10 mouse cellular contexts compared by ENCODE assay signal in genomic region chr7:84329174-84329583, GRCm38 (mm10).
DNase-seq lines count a peak whose midpoint lies in the region; ATAC-seq and TF ChIP-seq lines count a peak whose summit lies in the region.
"Had no signal": no experiment of that assay in that cellular context is flagged by ENCODE, and none has a peak within 500 bp of the region (broad histone marks: within the 10 kb centered on the region; RNA-seq: fewer than 3 reads in every experiment).

No protein-coding gene starts in this region.

- no peaks in the 10 kb centered on the region for H3K27me3 ChIP-seq in hindbrain, embryonic 16.5 days (replicated peaks; ENCODE audit: control insufficient read depth, insufficient read depth, low read length)
- no peaks in the 10 kb centered on the region for H3K27me3 ChIP-seq in hindbrain, embryonic 11.5 days (ENCODE audit: control insufficient read depth, insufficient read depth, low read length)
- H3K27me3 ChIP-seq in Patski, result no peaks in the 10 kb centered on the region
- H3K27me3 ChIP-seq in forebrain, embryonic 12.5 days, result no peaks in the 10 kb centered on the region
- H3K27me3 ChIP-seq in liver, embryonic 11.5 days (replicated peaks; ENCODE audit: control insufficient read depth, insufficient read depth, low read length), result no peaks in the 10 kb centered on the region
- H3K27me3 ChIP-seq: intestine, embryonic 15.5 days had no signal

- no peaks in the 10 kb centered on the region for H3K36me3 ChIP-seq in hindbrain, embryonic 16.5 days (ENCODE audit: control insufficient read depth, insufficient read depth, low read length)
- no peaks in the 10 kb centered on the region for H3K36me3 ChIP-seq in hindbrain, embryonic 11.5 days (ENCODE audit: control insufficient read depth, insufficient read depth, low read length)
- peaks cover 34% of the 10 kb centered on the region for H3K36me3 ChIP-seq in forebrain, embryonic 12.5 days (replicated peaks)
- H3K36me3 ChIP-seq in liver, embryonic 11.5 days (ENCODE audit: control insufficient read depth, insufficient read depth, low read length), result no peaks in the 10 kb centered on the region
- H3K36me3 ChIP-seq: intestine, embryonic 15.5 days had no signal

- H3K4me2 ChIP-seq in hindbrain, embryonic 16.5 days (ENCODE audit: low read length), result no peak overlapping the region
- no peak overlapping the region for H3K4me2 ChIP-seq in hindbrain, embryonic 11.5 days (replicated peaks; ENCODE audit: low read depth, low read length)
- H3K4me2 ChIP-seq in forebrain, embryonic 12.5 days, result no peak overlapping the region
- H3K4me2 ChIP-seq in liver, embryonic 11.5 days, result no peak overlapping the region
- H3K4me2 ChIP-seq: intestine, embryonic 15.5 days had no signal

- no peak for DNase-seq in hindbrain, embryonic 11.5 days (ENCODE audit: low spot score)
- DNase-seq in 3134 (ENCODE audit: extremely low read depth, insufficient read length, low spot score) (peak; percentile 40), Patski (ENCODE audit: low read depth, low spot score) (peak; percentile 88)
- no peak for DNase-seq in left cerebral cortex, adult 11 months (ENCODE audit: low spot score)
- no peak for DNase-seq in cerebellum, adult 9-10 months
- DNase-seq in liver, embryonic 11.5 days (ENCODE audit: low spot score), result no peak
- DNase-seq: adrenal gland, postnatal 10 days had no signal

- H3K4me3 ChIP-seq in hindbrain, embryonic 16.5 days (ENCODE audit: low read length), result no peak overlapping the region
- no peak overlapping the region for H3K4me3 ChIP-seq in hindbrain, embryonic 11.5 days (ENCODE audit: low read depth, low read length)
- H3K4me3 ChIP-seq in forebrain, embryonic 12.5 days (replicated peaks), result no peak overlapping the region
- no peak overlapping the region for H3K4me3 ChIP-seq in liver, embryonic 11.5 days (ENCODE audit: low read depth, low read length)
- H3K4me3 ChIP-seq: intestine, embryonic 15.5 days had no signal

- peaks cover 15% of the 10 kb centered on the region for H3K4me1 ChIP-seq in hindbrain, embryonic 16.5 days (ENCODE audit: control insufficient read depth, insufficient read depth, low read depth, low read length)
- H3K4me1 ChIP-seq in hindbrain, embryonic 11.5 days (replicated peaks; ENCODE audit: control insufficient read depth, insufficient read depth, low read length), result no peaks in the 10 kb centered on the region
- peaks cover 41% of the 10 kb centered on the region for H3K4me1 ChIP-seq in forebrain, embryonic 12.5 days
- H3K4me1 ChIP-seq in liver, embryonic 11.5 days (replicated peaks; ENCODE audit: control insufficient read depth, insufficient read depth, low read length), result no peaks in the 10 kb centered on the region
- H3K4me1 ChIP-seq: intestine, embryonic 15.5 days had no signal

- POLR2A ChIA-PET in Patski (lab: Charles Lee), result interaction anchor here (0.7 to 8.1 kb wide), 3 partner anchors 21 to 38 kb away, joined by 3 to 44 read pairs (median 3); no protein-coding TSS in a partner anchor

- peak; percentile 25; the same call in 1 of the 2 replicates for ATAC-seq in hindbrain, embryonic 16.5 days
- no peak for ATAC-seq in hindbrain, embryonic 11.5 days (ENCODE audit: low FRiP score)
- peak; percentile 77 for ATAC-seq in Patski
- ATAC-seq in forebrain, embryonic 12.5 days (ENCODE audit: low FRiP score), result peak; percentile 60; the same call in 1 of the 2 replicates
- ATAC-seq in liver, embryonic 11.5 days (replicated peaks; ENCODE audit: low FRiP score), result no peak
- ATAC-seq: intestine, embryonic 15.5 days had no signal

- WGBS in hindbrain, embryonic 16.5 days, result 32% methylated on average over 1 of the region's 1 CpGs
- 41% methylated on average over 1 of the region's 1 CpGs for WGBS in hindbrain, embryonic 11.5 days
- WGBS in forebrain, embryonic 12.5 days, result 28% methylated on average over 1 of the region's 1 CpGs
- WGBS in liver, embryonic 11.5 days, result 33% methylated on average over 1 of the region's 1 CpGs

- peak overlapping the region; percentile 3; the same call in 1 of the 2 replicates for H3K27ac ChIP-seq in hindbrain, embryonic 16.5 days (ENCODE audit: low read depth, low read length)
- H3K27ac ChIP-seq in hindbrain, embryonic 11.5 days (ENCODE audit: low read depth, low read length), result no peak overlapping the region
- peak overlapping the region; percentile 79 for H3K27ac ChIP-seq in forebrain, embryonic 12.5 days
- no peak overlapping the region for H3K27ac ChIP-seq in liver, embryonic 11.5 days (ENCODE audit: low read depth, low read length)
- H3K27ac ChIP-seq: intestine, embryonic 15.5 days had no signal

- TF ChIP-seq CTCF in Patski (IDR thresholded peaks at IDR 0.05), result no peak

- H3K9me3 ChIP-seq in hindbrain, embryonic 16.5 days (ENCODE audit: control insufficient read depth, low read length), result no peaks in the 10 kb centered on the region
- no peaks in the 10 kb centered on the region for H3K9me3 ChIP-seq in hindbrain, embryonic 11.5 days (ENCODE audit: control insufficient read depth, low read length)
- H3K9me3 ChIP-seq in forebrain, embryonic 12.5 days, result no peaks in the 10 kb centered on the region
- H3K9me3 ChIP-seq in liver, embryonic 11.5 days (ENCODE audit: control insufficient read depth, low read length), result no peaks in the 10 kb centered on the region
- H3K9me3 ChIP-seq: intestine, embryonic 15.5 days had no signal

- in situ Hi-C loops in Patski (cut with MboI; ENCODE audit: low pct_unique_long_range_greater_than_20kb), result no loop called here

- CTCF ChIA-PET in Patski (lab: Charles Lee), result no interaction called here

- H3K9ac ChIP-seq in hindbrain, embryonic 16.5 days (ENCODE audit: low read depth, low read length), result no peak overlapping the region
- no peak overlapping the region for H3K9ac ChIP-seq in hindbrain, embryonic 11.5 days (ENCODE audit: low read depth, low read length)
- H3K9ac ChIP-seq in forebrain, embryonic 12.5 days, result no peak overlapping the region
- H3K9ac ChIP-seq in liver, embryonic 11.5 days (ENCODE audit: low read depth, low read length), result no peak overlapping the region
- H3K9ac ChIP-seq: intestine, embryonic 15.5 days had no signal

Comparison
In these comparisons a context has a peak if more than half of its experiments do, and no peak if none do; other contexts are left out.
1. ATAC-seq: peak in hindbrain, embryonic 16.5 days (single experiment), Patski (single experiment) and forebrain, embryonic 12.5 days (single experiment); none in hindbrain, embryonic 11.5 days (single experiment) and liver, embryonic 11.5 days (single experiment).
2. H3K27ac ChIP-seq: peak in hindbrain, embryonic 16.5 days (single experiment) and forebrain, embryonic 12.5 days (single experiment); none in hindbrain, embryonic 11.5 days (single experiment) and liver, embryonic 11.5 days (single experiment).
3. DNase-seq: peak in 3134 (single experiment) and Patski (single experiment); none in hindbrain, embryonic 11.5 days (single experiment), left cerebral cortex, adult 11 months (single experiment), cerebellum, adult 9-10 months (single experiment) and liver, embryonic 11.5 days (single experiment).